Mouse (Mus musculus): ENCODE data around the gene 5031439G07Rik. TPM values are rescaled to one million over a fixed set of nuclear protein-coding genes. Genes with fewer than 3 reads are reported as not detected.
"Not testable (repeated sequence)": the region's sequence is repeated elsewhere in the genome, so short reads cannot be mapped to it uniquely, and the experiment has no call there.

Gene 5031439G07Rik
- 14.1 and 16.1 TPM in 2 replicates for polyA plus RNA-seq (2014; fragmentation: Nextera tagmentation; extraction: Ambion mirVana)

DNA sequence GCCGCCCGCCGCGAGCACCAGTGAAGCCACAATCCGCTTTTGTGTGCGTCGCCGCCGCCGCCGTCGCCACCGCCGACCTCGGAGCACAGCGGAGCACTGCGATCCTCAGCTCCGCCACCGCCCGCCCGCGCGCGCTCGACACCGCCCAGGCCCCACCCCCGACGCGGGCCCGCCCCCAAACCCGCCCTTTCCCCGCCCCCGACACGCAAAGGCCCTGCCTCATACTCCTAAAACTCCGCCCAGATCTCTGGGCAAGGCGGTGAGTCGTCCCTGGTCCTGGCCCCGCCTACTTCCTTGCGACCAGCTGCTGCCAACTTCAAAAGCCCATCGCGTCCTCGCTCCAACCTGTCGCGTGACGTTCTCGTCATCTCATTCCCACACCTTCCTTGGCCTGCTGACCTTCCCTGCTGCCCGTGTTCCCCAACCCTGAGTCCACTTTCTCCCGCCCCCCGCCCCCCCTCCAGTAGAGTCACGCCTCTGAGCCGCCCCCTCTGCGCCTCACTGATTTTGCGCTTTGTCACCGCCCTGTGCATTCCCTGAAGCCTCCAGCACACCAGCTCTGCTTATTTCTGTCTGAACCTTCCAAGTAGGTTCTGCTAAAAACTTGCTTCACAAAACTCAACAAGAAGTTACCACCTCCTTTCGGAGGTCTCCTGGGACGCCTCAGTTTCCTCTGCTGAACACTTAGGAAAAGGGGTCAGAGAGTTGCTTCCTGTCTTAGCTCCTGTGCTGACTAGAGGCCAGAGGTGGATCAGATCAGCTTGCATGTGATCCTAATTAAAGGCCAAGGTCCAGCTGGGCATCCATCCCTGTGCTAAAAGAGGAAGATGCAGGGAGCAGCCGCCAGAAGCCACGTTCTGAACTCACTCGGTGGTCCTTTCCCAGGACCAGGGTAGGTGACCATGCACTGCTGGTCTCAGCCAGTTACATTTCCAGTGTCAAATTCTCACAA lies at the start of gene 5031439G07Rik:
TSS of gene 5031439G07Rik (minus strand) at position 678 of the 952 bp plus-strand sequence.
- peak; percentile 90 for ATAC-seq
- peak; percentile 98 for DNase-seq (ENCODE audit: low spot score)
- Histone ChIP-seq H3K9me3 (replicated peaks; ENCODE audit: control insufficient read depth, low read length) (no peaks in the 10 kb centered on the region), H3K27me3 (replicated peaks; ENCODE audit: control insufficient read depth, insufficient read depth, low read length) (no peaks in the 10 kb centered on the region), H3K4me3 (ENCODE audit: low read depth, low read length) (peak within 1 kb of the TSS; percentile 77), H3K4me1 (ENCODE audit: control insufficient read depth, insufficient read depth, low read length) (peaks cover 22% of the 10 kb centered on the region), H3K4me2 (ENCODE audit: low read length) (peak within 1 kb of the TSS; percentile 85), H3K9ac (ENCODE audit: low read length) (peak within 1 kb of the TSS; percentile 92), H3K27ac (ENCODE audit: low read depth, low read length) (peak within 1 kb of the TSS; percentile 68; the same call in 1 of the 2 replicates), H3K36me3 (ENCODE audit: control insufficient read depth, insufficient read depth, low read length) (no peaks in the 10 kb centered on the region)
- WGBS: 2% methylated on average over 24 of the region's 59 CpGs

DNA sequence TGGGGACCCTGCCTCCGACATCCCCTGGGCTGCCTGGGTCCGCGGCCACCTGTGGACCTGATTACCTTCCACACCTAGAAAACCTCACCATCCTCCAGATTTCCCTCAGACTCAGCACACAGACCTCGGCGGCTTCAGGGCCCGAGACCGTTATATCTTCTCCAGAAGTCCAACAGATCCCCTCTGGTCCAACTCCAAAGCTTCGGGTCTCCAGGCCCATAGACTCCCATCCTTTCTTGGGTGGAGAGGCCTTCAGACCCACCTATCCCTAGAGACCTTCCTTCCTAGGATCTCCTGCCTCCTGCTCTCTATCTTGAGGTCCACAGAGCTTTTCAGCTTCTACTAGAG lies 49.0 kb upstream of the 5031439G07Rik start:
- Histone ChIP-seq H3K4me3 (ENCODE audit: low read depth, low read length) (peak overlapping the region; percentile 62), H3K4me2 (ENCODE audit: low read length) (peak overlapping the region; percentile 89), H3K4me1 (ENCODE audit: control insufficient read depth, insufficient read depth, low read length) (peaks cover 16% of the 10 kb centered on the region), H3K27ac (ENCODE audit: low read depth, low read length) (no peak overlapping the region), H3K9me3 (replicated peaks; ENCODE audit: control insufficient read depth, low read length) (no peaks in the 10 kb centered on the region), H3K9ac (ENCODE audit: low read length) (peak overlapping the region; percentile 82), H3K36me3 (ENCODE audit: control insufficient read depth, insufficient read depth, low read length) (no peaks in the 10 kb centered on the region), H3K27me3 (replicated peaks; ENCODE audit: control insufficient read depth, insufficient read depth, low read length) (0 out of 2 replicates have a peak, but pooled peaks cover 4% of the 10 kb centered on the region)
- 5% methylated on average over 8 of the region's 8 CpGs for WGBS
- ATAC-seq: no peak
- no peak for DNase-seq (ENCODE audit: low spot score)

DNA sequence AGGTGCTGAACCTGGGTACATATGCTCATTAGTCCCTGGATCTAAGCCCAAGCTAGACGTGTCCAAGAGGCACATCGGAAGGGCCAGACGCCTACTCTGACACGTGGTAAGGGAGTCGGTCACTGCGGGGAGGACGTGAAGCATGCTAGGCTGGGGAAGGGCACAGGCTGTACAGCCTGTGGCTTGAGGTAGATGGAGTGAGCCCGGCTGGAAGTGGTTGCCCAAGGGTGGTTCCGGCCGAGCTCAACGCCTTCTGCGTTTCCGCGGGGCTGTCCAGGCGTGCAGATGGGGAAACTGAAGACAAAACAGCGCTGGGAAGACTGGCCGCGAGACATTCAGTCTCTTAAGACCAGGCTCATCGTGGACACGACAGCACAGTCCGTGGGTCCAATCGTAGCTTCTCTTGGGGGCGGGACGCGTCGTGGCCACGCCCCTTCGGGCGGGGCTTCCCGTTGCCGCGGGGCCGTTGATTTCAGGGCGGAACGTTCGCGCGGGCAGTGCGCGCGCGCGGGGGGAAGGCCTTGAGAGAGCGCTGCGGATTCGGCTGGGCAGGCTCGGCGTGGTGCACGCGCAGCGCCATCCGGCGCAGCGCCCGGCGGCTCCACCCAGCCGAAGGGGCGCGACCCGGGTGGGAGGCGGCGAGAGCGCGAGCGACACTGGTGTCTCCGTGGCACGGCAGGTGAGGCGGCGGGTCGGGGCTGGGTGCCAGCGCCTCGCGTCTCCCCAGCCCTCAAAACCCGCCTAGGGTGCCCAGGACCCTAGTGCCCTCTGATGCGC lies 48.4 kb upstream of the 5031439G07Rik start:
- Histone ChIP-seq H3K4me1 (ENCODE audit: control insufficient read depth, insufficient read depth, low read length) (peaks cover 10% of the 10 kb centered on the region), H3K27ac (ENCODE audit: low read depth, low read length) (peak overlapping the region; percentile 27; the same call in 1 of the 2 replicates), H3K9ac (ENCODE audit: low read length) (peak overlapping the region; percentile 82), H3K27me3 (replicated peaks; ENCODE audit: control insufficient read depth, insufficient read depth, low read length) (0 out of 2 replicates have a peak, but pooled peaks cover 4% of the 10 kb centered on the region), H3K4me3 (ENCODE audit: low read depth, low read length) (peak overlapping the region; percentile 62), H3K36me3 (ENCODE audit: control insufficient read depth, insufficient read depth, low read length) (no peaks in the 10 kb centered on the region), H3K4me2 (ENCODE audit: low read length) (peak overlapping the region; percentile 89), H3K9me3 (replicated peaks; ENCODE audit: control insufficient read depth, low read length) (no peaks in the 10 kb centered on the region)
- ATAC-seq: peak; percentile 95
- peak; percentile 97 for DNase-seq (ENCODE audit: low spot score)
- under 1% methylated on average over 73 of the region's 75 CpGs for WGBS

DNA sequence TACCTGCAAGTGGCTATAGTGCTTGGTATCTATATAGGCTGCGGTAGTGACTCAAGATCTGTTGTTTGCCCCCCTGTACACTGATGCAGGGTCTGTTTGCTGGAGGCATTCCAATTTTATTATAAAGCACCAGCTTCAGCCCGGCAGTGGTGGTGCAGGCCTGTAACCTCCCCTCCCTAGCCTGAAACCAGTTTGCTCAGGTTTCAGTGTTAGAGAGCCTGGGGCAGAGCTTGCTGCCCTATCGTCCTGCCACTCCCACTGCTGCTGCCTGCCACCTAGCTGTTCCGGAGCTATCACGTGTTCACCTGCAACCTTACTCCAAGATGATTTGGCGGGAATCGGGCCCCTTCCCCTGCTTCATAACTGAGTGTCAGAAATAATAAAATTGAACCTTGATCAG lies 45.6 kb upstream of the 5031439G07Rik start:
- not testable (repeated sequence) for H3K27ac ChIP-seq (ENCODE audit: low read depth, low read length); H3K9me3 ChIP-seq (replicated peaks; ENCODE audit: control insufficient read depth, low read length); H3K27me3 ChIP-seq (replicated peaks; ENCODE audit: control insufficient read depth, insufficient read depth, low read length); H3K4me3 ChIP-seq (ENCODE audit: low read depth, low read length); ATAC-seq; DNase-seq (ENCODE audit: low spot score); H3K9ac ChIP-seq (ENCODE audit: low read length); H3K4me2 ChIP-seq (ENCODE audit: low read length); H3K36me3 ChIP-seq (ENCODE audit: control insufficient read depth, insufficient read depth, low read length)
- 59% methylated on average over 7 of the region's 7 CpGs for WGBS
- H3K4me1 ChIP-seq (ENCODE audit: control insufficient read depth, insufficient read depth, low read length): peaks cover 10% of the 10 kb centered on the region

DNA sequence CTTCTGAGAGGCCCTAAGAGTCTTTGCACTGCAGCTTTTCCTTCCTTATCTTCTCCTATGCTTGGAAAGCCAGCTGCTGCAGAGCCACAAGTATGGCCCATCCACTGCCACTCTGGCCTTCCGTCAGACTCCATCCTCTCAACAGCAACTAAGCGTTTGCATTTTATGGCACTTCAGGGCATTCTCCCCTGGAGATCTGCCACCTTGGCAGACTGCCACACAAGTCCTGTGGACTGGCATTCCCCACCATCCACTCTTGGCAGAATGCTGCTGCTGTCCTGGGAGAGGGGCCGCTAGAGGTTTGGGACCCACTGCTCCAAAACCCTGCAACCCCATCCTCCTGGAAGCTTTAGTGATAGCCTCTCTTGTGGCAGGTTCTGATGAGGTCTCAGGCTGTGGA lies 43.5 kb upstream of the 5031439G07Rik start:
- no peaks in the 10 kb centered on the region for H3K9me3 ChIP-seq (replicated peaks; ENCODE audit: control insufficient read depth, low read length)
- 0 out of 2 replicates have a peak, but pooled peaks cover 4% of the 10 kb centered on the region for H3K27me3 ChIP-seq (replicated peaks; ENCODE audit: control insufficient read depth, insufficient read depth, low read length)
- H3K4me3 ChIP-seq (ENCODE audit: low read depth, low read length): no peak overlapping the region
- ATAC-seq: no peak
- WGBS: 58% methylated on average over 3 of the region's 3 CpGs
- H3K27ac ChIP-seq (ENCODE audit: low read depth, low read length): no peak overlapping the region
- no peaks in the 10 kb centered on the region for H3K36me3 ChIP-seq (ENCODE audit: control insufficient read depth, insufficient read depth, low read length)
- peaks cover 4% of the 10 kb centered on the region; the same call in 1 of the 2 replicates for H3K4me1 ChIP-seq (ENCODE audit: control insufficient read depth, insufficient read depth, low read length)
- H3K4me2 ChIP-seq (ENCODE audit: low read length): no peak overlapping the region
- DNase-seq (ENCODE audit: low spot score): peak; percentile 37
- no peak overlapping the region for H3K9ac ChIP-seq (ENCODE audit: low read length)

DNA sequence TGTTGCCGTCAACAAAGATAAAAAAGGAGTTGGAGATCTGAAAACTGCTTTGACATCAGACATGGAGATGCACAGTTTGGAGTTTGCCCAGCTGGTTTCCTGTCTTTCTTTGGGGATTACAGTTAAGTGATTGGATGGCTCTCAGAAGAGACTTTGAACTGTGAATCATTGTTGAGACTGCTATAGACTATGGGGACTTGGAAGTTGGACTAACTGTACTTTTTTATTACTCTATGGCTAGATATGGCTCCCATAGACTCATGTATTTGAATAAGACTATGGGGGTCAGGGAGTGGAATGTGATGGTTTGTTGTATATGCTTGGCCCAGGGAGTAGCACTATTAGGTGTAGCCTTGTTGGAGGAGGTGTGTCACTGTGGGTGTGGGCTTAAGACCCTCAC lies 42.3 kb upstream of the 5031439G07Rik start:
- H3K27ac ChIP-seq (ENCODE audit: low read depth, low read length); DNase-seq (ENCODE audit: low spot score); H3K9ac ChIP-seq (ENCODE audit: low read length); H3K9me3 ChIP-seq (replicated peaks; ENCODE audit: control insufficient read depth, low read length); H3K36me3 ChIP-seq (ENCODE audit: control insufficient read depth, insufficient read depth, low read length); H3K27me3 ChIP-seq (replicated peaks; ENCODE audit: control insufficient read depth, insufficient read depth, low read length); H3K4me3 ChIP-seq (ENCODE audit: low read depth, low read length); ATAC-seq; H3K4me2 ChIP-seq (ENCODE audit: low read length); H3K4me1 ChIP-seq (ENCODE audit: control insufficient read depth, insufficient read depth, low read length): not testable (repeated sequence)
- whole genome bisulfite sequencing: 86% methylated on average over 1 of the region's 1 CpGs

DNA sequence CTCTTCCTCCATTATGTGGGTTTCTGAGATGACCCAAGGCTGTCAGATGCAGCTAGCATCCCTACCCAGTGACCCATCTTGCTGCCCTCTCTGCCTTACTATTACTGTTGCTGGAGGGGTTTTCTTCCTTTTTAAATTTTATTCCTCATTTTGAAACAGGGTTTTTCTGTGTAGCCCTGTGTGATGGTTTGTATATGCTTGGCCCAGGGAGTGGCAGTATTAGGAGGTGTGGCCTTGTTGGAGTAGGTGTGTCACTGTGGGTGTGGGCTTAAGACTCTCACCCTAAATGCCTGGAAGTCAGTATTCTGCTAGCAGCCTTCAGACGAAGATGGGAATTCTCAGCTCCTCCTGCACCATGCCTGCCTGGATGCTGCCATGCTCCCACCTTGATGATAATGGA lies 40.3 kb upstream of the 5031439G07Rik start, which contains the start of gene Fam118a:
TSS of gene Fam118a (plus strand) at position 301 of the 400 bp plus-strand sequence.
- H3K27me3 ChIP-seq (replicated peaks; ENCODE audit: control insufficient read depth, insufficient read depth, low read length); DNase-seq (ENCODE audit: low spot score); H3K4me3 ChIP-seq (ENCODE audit: low read depth, low read length); H3K36me3 ChIP-seq (ENCODE audit: control insufficient read depth, insufficient read depth, low read length); H3K4me2 ChIP-seq (ENCODE audit: low read length); H3K9me3 ChIP-seq (replicated peaks; ENCODE audit: control insufficient read depth, low read length); ATAC-seq; H3K27ac ChIP-seq (ENCODE audit: low read depth, low read length); H3K9ac ChIP-seq (ENCODE audit: low read length); H3K4me1 ChIP-seq (ENCODE audit: control insufficient read depth, insufficient read depth, low read length): not testable (repeated sequence)
- WGBS: 57% methylated on average over 1 of the region's 1 CpGs

DNA sequence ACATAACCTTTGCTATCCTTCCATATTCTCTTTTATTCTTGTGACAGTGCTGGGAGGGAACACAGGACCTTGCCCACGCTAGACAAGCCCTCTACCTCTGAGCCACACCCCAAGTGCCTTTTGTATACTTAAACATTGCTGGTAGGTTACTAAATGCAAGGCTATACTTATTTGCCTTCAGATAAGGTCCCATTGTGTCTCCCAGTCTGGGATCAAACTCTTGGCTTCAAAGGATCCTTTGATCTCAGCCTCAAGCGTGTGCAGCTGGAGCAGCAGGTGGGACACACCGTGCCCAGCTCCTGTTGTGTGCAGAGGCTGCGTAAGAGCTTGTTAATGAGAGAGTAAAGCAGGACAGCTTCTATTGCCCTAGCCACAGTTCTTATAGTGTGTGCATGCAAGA lies 39.4 kb upstream of the 5031439G07Rik start:
- no peak overlapping the region for H3K9ac ChIP-seq (ENCODE audit: low read length)
- 20% methylated on average over 4 of the region's 4 CpGs for WGBS
- no peaks in the 10 kb centered on the region for H3K27me3 ChIP-seq (replicated peaks; ENCODE audit: control insufficient read depth, insufficient read depth, low read length)
- ATAC-seq (no peak), DNase-seq (ENCODE audit: low spot score) (no peak)
- H3K27ac ChIP-seq (ENCODE audit: low read depth, low read length): no peak overlapping the region
- no peaks in the 10 kb centered on the region for H3K9me3 ChIP-seq (replicated peaks; ENCODE audit: control insufficient read depth, low read length)
- no peak overlapping the region for H3K4me2 ChIP-seq (ENCODE audit: low read length)
- no peaks in the 10 kb centered on the region for H3K4me1 ChIP-seq (ENCODE audit: control insufficient read depth, insufficient read depth, low read length)
- no peak overlapping the region for H3K4me3 ChIP-seq (ENCODE audit: low read depth, low read length)
- no peaks in the 10 kb centered on the region for H3K36me3 ChIP-seq (ENCODE audit: control insufficient read depth, insufficient read depth, low read length)

Measured in forebrain, embryonic 14.5 days (tissue).